Mouse (Mus musculus): ENCODE measurements around the gene Ttll12.

The Ttll12 gene

GRCm38 (mm10) chr15:83563857-83564651 lies 30.9 kb downstream of the Ttll12 start:
- in situ Hi-C loops (cut with MboI, MseI), result no loop called here

DNA sequence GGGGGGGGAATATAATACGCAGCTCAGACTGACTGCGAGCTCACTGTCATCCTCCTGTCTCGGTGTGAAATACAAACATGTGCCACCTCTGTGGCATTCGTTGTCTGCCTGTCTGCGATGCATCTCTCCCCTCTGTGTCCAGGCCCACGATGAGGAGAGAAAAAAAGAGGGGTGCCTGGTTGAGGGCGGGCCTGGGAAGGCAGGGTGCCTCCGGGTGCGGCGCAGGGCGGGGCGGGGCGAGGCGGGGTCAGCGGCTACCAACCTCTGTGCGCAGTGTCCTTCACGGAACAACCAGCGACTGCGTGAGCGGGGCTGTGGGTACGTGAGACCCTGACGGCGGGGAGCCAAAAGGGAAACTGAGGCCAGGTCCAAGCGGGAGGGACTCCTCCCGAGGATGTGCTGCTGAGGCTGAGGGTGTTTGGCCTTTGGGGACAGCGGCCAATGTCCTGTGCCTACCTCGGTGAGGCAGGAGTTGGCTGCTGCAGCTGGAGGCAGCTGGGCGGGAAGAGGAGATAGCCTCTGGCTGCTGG lies 31.6 kb downstream of the Ttll12 start, which contains the start of the genes Tspo and Mcat:
Gene Tspo (plus strand): TSS at position 266 of the 530 bp plus-strand sequence.
Gene Mcat (minus strand): TSS at position 461 of the 530 bp plus-strand sequence.
- in situ Hi-C loops (cut with MboI, MseI), result no loop called here

DNA sequence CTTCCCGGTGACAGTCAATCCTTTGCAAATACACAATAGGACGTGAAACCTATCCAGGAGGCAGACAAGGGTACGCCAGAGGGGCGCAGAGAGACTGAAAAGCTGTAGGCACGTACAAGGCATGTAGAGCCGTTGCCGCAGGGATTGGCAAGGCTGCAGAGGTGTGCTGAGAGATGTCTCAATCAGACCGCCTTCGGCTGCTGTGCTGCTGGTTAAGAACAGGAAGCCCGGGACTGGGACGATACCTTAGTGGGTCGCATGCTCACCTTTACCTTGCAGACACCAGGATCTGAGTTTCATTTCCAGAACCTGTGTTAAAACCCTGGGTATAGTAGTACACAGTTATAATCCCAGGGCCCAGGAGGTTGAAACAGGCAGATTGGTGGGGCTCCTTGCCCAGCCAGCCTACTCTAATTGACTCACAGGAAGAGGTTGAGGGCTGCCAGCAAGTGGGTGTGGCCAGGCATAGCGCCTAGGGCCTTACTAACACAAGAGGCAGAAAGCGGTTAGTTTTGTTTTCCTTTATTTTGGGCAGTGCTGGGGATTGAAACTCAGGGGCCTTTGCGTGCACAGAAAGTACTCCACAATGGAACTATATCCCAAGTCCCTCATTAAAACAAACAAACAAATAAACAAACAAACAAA lies 32.2 kb downstream of the Ttll12 start:
- in situ Hi-C loops (cut with MboI, MseI), result no loop called here

- in situ Hi-C loops (cut with MboI, MseI), result no loop called here
These were observed 33.9 kb downstream of the Ttll12 start for GRCm38 (mm10) chr15:83560941-83561477.

DNA sequence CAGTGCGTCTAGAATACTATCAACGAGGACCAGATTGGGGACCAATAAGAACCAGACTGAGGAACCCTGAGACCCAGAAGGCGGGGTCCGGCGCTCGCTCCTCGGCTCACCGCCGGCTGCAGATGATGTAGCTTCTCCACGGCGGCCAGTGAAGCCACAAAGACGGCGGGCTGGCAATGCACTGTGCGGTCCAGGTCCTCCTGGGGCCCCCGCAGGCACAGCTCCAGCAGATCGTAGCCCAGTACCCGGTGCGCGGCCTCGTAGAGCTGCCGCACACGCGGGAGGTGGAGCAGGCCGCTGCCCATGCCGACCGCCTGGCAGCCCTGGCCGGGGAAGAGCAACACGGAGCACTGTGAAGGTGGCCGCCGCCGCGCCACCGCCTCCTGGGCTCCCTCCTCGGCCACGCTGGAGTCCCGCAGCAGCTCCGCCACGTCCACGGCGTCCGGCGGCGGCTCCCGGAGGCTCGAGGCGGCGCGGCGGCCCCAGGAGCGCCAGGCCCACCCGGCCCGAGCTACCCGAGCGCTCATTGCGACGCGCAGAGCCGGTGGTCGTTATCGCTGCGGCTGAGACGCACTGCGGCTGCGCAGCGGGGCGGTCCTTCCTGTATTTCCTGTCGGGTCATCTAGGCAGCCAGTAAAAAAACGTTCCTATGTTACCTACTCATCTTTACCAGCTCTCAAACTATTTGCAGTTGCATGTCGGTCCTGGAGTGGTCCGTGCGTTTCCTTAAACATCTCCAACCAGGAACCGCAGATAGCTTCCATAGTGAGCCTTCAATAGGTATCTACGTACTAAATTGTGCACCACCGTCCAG lies 39.6 kb downstream of the Ttll12 start:
- in situ Hi-C loops (cut with MboI, MseI), result loop anchor here in 1 of 2 experiments (5.0 kb wide), 1 partner anchor 37 kb away; no protein-coding TSS in a partner anchor

- in situ Hi-C loops (cut with MboI, MseI), result no loop called here
These were observed 41.1 kb downstream of the Ttll12 start for GRCm38 (mm10) chr15:83553831-83554230.

GRCm38 (mm10) chr15:83550137-83550536 lies 44.8 kb downstream of the Ttll12 start:
- in situ Hi-C loops (cut with MboI, MseI), result no loop called here

GRCm38 (mm10) chr15:83547144-83547543 lies 47.8 kb downstream of the Ttll12 start:
- in situ Hi-C loops (cut with MboI, MseI), result no loop called here

GRCm38 (mm10) chr15:83546029-83546428 lies 48.9 kb downstream of the Ttll12 start:
- in situ Hi-C loops (cut with MboI, MseI), result no loop called here

GRCm38 (mm10) chr15:83541647-83542287 lies 53.2 kb downstream of the Ttll12 start:
- in situ Hi-C loops (cut with MboI, MseI), result no loop called here

- in situ Hi-C loops (cut with MboI, MseI), result no loop called here
These were observed 55.1 kb downstream of the Ttll12 start for GRCm38 (mm10) chr15:83539905-83540304.

DNA sequence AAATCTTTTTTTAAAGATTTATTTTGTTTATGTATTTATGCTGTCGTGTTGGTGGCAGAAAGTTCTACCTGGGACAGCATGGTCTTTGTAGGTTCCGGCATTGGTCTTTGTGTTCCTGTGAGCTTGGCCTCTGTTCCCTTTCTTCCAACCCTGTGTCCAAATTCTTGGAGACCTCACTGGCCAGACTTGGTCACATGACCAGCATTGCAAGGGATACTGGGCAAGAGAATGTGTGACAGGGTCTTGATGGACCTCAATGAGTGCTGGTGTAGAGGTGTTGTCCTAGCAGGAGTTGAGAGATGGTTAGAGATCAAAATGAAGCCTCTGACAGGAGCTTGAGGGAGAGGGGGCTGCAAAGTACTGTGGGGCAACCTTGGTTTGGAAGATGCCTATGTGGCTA lies 56.1 kb downstream of the Ttll12 start:
- in situ Hi-C loops (cut with MboI, MseI), result no loop called here

GRCm38 (mm10) chr15:83535890-83536231 lies 59.1 kb downstream of the Ttll12 start:
- in situ Hi-C loops (cut with MboI, MseI), result no loop called here

DNA sequence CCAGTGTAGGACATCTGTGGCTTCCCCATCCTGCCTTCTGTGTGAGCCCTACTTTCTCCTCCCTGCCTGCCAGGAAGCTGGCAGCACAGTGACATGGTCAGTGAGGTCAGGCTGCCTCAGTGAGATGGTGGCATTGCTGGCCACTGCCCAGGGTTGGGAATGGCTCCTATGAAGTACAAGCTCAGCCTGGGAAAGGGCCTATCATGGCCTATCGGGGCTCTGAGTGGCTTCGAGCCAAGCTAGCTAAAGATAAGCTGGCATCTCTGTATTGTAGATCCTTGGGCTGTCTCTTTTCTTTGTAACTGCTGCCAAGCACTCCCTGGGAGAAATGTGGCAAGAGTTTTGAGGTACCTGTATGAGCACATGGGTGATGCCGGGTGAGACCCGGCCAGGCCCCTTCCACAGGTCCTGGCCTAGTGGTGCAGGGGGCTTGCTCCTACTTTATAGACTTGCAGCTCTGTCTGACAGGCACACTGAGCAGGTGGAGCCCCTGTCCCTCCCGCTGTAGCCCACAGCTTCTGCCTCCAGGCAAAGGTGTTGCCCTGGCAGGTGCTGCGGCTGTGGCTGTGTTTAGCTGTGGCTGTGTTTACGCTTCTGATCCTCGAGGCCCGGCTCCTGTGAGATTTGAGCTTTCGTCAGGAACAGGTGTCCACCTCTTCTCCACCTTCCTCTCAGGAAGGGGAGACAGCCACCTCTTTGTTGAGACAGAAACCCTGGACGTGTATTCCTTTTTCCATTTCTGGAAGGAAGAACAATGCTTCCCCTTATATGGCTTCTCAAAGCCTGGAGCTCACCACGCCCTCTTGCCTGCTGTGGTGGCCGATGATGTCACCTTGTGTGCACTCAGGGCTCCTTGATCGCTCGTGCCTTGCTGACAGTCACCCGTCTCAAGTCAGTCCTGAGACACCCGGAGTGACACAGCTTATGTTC lies 59.7 kb downstream of the Ttll12 start:
- in situ Hi-C loops (cut with MboI, MseI), result loop anchor here in 1 of 2 experiments (5.0 kb wide), 1 partner anchor 187 kb away; no protein-coding TSS in a partner anchor

DNA sequence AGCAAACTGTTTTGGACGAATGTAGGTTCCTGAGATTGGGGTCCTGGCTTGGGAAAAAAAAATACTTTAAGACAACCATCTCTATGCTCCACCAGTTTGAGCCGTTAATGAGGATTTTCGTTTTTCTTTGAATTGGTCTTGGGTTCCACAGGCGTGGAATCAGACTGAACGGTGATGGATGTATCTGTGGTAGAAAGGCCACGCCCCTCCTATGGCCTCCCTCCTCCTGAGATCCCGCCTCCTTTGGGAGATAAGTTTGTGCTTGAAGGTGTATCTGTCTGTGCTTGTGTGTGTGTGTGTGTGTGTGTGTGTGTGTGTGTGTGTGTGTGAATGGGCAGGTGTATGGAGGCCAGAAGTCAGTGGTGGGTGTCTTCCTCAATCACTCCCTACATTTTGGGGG lies 62.4 kb downstream of the Ttll12 start:
- in situ Hi-C loops (cut with MboI, MseI), result loop anchor here in 1 of 2 experiments (5.0 kb wide), 1 partner anchor 190 kb away; no protein-coding TSS in a partner anchor

GRCm38 (mm10) chr15:83531961-83532469 lies 62.9 kb downstream of the Ttll12 start:
- in situ Hi-C loops (cut with MboI, MseI), result loop anchor here in 1 of 2 experiments (5.0 kb wide), 1 partner anchor 190 kb away; no protein-coding TSS in a partner anchor

DNA sequence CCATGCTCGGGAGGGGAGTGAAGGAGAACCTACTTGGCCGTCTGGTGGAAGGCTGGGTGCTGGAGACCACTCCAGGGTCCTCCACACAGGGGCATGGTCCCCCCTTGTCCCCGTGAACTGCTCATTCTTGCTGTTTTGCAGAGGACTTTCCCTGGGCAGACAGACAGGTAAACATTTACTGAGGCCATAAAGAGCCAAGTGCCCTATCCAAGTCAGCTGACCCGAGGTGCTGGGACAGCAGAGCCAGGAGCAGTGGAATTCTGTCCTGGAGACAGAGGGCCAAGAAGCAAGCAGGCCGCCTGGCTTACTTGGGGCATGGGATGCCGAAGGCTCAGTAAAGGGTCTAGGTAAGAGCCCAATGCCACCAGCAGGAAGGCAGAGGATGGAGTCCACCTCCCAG lies 64.3 kb downstream of the Ttll12 start:
- in situ Hi-C loops (cut with MboI, MseI), result loop anchor here in 1 of 2 experiments (5.0 kb wide), 1 partner anchor 192 kb away; no protein-coding TSS in a partner anchor

DNA sequence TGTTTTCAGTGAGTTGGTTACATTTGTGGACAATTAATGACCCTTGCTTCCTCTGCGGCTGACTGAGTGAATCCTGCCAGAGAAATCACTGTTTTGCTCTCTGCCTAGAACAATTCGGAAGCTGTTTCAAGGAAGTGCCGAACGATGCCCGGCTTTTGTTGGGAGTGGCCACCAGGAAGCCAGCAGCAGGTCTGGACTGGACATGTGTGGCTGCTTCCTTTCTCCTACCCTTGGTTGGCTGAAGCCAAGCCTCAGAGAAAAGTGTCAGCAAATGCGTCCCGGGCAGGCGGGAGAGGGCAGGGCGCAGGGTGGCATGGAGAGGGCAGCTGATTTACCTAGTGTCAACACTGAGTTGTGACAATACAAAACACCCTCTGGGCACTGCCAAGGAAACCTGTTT lies 64.7 kb downstream of the Ttll12 start:
- in situ Hi-C loops (cut with MboI, MseI), result loop anchor here in 1 of 2 experiments (5.0 kb wide), 1 partner anchor 192 kb away; no protein-coding TSS in a partner anchor

DNA sequence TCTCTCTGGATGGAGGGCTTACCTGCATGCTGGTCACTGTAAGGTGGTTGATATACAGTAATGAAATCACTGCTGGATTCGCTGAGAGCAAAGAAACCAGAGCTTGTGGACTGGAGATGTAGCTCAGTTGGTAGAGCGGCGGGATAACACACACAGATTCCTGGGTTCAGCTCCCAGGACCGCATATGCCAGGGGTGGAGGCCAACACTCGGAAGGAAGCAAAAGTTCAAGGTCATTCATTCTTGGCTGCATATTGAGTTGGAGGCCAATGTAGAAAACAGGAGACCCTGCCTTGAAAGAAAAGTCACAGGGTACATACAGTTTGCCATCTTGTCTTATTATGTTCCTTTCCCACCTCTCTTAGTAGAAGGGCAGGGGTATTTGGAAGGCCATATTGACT lies 65.2 kb downstream of the Ttll12 start:
- in situ Hi-C loops (cut with MboI, MseI), result loop anchor here in 1 of 2 experiments (5.0 kb wide), 1 partner anchor 193 kb away; no protein-coding TSS in a partner anchor
